Mouse (Mus musculus) neural tube, embryonic 14.5 days (tissue): ENCODE results near the gene Scamp5. TPM values are rescaled to one million over a fixed set of nuclear protein-coding genes. Genes with fewer than 3 reads are reported as not detected.
A peak's percentile ranks its signal among the peaks of the same experiment; 100 is the strongest.

Experiments used
- ATAC-seq: fragments of 200-750 bp; cut with Nextera tagmentation; 2 replicates; pipeline ENCODE4 v1.8.0; 2017; ENCODE audit warnings: low read depth, mild to moderate bottlenecking, moderate TSS enrichment, moderate library complexity
- H3K27ac ChIP-seq: fragments of 300-500 bp; sonication (generic); 2 replicates; pipeline ENCODE4 v1.5.1; 2014; ENCODE audit warnings: low read depth, mild to moderate bottlenecking, control low read depth, low read length, moderate library complexity, mixed read lengths
- H3K27me3 ChIP-seq: fragments of 300-500 bp; sonication (generic); 2 replicates; pipeline ENCODE4 v1.6.1; 2014; ENCODE audit warnings: low read length; ENCODE audit not compliant: control insufficient read depth, insufficient read depth
- H3K36me3 ChIP-seq: fragments of 300-500 bp; sonication (generic); 2 replicates; pipeline ENCODE4 v1.6.1; 2014; ENCODE audit warnings: low read length, mixed read lengths; ENCODE audit not compliant: control insufficient read depth, insufficient read depth
- H3K4me1 ChIP-seq: fragments of 300-500 bp; sonication (generic); 2 replicates; pipeline ENCODE4 v1.6.1; 2014; ENCODE audit warnings: low read length; ENCODE audit not compliant: control insufficient read depth, insufficient read depth
- H3K4me2 ChIP-seq: fragments of 300-500 bp; sonication (generic); 2 replicates; pipeline ENCODE4 v1.6.1; 2014; ENCODE audit warnings: mild to moderate bottlenecking, low read depth, low read length, control low read depth
- H3K4me3 ChIP-seq: fragments of 300-500 bp; sonication (generic); 2 replicates; pipeline ENCODE4 v1.5.1; 2014; ENCODE audit warnings: low read depth, low read length, control low read depth, mixed read lengths
- H3K9ac ChIP-seq: fragments of 300-500 bp; sonication (generic); replicated peaks from 2 replicates; pipeline ENCODE4 v1.6.1; 2014; ENCODE audit warnings: low read depth, mild to moderate bottlenecking, control low read depth, low read length, mixed read lengths
- H3K9me3 ChIP-seq: fragments of 300-500 bp; sonication (generic); 2 replicates; pipeline ENCODE4 v1.6.1; 2016; ENCODE audit warnings: low read length; ENCODE audit not compliant: control insufficient read depth
- WGBS: fragments of 180-500 bp; shearing (Covaris S2); extraction: QIAGEN DNeasy Blood & Tissue Kit; methylation state at CpG from one replicate; pipeline ENCODE4 v1.1.7; 2014; 5-methylcytosine and 5-hydroxymethylcytosine counted together
- polyA plus RNA-seq: library from polyadenylated mRNA; unstranded; fragments of >200 nt; fragmentation: Nextera tagmentation; extraction: Ambion mirVana; gene quantifications from 2 replicates; pipeline ENCODE4 v1.2.1, GENCODE M21; 2014

The Scamp5 gene
- polyA plus RNA-seq, 1 experiment from 2014 or later: 73.7 TPM

DNA sequence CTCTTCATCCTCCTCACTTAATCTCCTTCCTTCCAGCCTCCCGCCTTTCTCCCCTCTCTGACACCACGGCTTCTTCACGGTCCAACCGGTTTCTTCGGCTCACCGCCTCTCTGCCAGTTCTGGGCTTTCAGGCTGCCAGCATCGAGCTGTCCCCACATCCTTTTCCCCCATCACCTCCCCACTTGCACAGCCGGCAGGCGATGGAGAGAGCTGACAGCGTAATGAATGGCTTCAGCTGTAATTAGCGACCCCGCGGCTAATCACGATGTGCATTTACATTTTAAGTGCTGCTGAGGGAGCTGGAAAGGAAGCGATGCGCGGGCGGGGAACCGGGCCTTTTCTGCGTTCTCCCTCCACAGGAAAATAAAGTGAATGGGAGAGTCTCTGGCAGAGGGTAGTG lies 34.0 kb upstream of the Scamp5 start:
- no peaks in the 10 kb centered on the region for H3K36me3 ChIP-seq
- no peaks in the 10 kb centered on the region for H3K9me3 ChIP-seq
- H3K4me3 ChIP-seq: peak overlapping the region; percentile 21
- peaks cover 12% of the 10 kb centered on the region; the same call in 1 of the 2 replicates for H3K27me3 ChIP-seq
- H3K4me2 ChIP-seq: peak overlapping the region; percentile 89
- peak; percentile 57 for ATAC-seq
- H3K27ac ChIP-seq: peak overlapping the region; percentile 86
- H3K4me1 ChIP-seq: peaks cover 65% of the 10 kb centered on the region
- peak overlapping the region; percentile 41 for H3K9ac ChIP-seq
- WGBS: under 1% methylated on average over 20 of the region's 20 CpGs

DNA sequence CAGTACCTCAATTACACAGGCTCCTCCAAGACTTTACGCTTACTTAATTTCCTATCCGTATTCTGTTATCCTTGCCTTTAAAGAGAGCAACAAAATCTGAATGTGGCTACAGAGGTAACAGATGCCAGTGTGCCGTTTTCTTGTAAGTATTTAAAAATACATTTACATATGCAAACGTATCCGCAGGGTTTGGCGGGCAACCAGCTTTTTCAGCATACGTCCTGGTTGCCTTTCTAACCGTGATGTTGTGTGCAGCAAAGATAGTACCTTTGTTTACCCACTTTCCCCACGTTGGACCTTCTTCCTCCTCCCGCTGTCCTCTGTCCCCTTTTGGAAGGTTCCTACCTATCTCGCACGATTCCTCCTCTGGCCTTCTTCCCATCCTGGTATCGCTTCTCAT lies 33.6 kb upstream of the Scamp5 start:
- H3K4me1 ChIP-seq: peaks cover 65% of the 10 kb centered on the region
- peaks cover 12% of the 10 kb centered on the region; the same call in 1 of the 2 replicates for H3K27me3 ChIP-seq
- 7% methylated on average over 13 of the region's 13 CpGs for WGBS
- H3K36me3 ChIP-seq: no peaks in the 10 kb centered on the region
- H3K27ac ChIP-seq: peak overlapping the region; percentile 86
- H3K4me2 ChIP-seq: peak overlapping the region; percentile 89
- no peak for ATAC-seq
- H3K4me3 ChIP-seq: peak overlapping the region; percentile 21
- no peaks in the 10 kb centered on the region for H3K9me3 ChIP-seq
- H3K9ac ChIP-seq: peak overlapping the region; percentile 41

DNA sequence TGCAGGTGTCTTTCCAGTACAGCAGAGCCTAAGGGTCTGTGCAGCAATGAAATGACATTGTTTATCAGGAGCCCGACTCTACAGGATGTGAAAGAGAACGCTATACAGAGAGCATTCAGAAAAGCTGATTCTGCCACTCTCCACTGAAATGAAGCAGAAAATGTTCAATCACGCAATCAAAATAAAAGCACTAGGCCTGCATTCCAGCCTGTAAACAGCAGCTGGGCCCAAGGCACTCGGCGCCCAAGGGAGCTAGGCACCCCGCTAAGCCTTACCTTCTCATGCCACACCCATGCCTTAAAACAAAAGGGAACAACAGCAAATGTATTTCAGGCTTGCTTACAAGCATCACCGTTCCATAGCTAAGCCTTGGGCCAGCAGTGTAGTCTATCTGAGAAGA lies 30.7 kb upstream of the Scamp5 start:
- no peak for ATAC-seq
- Histone ChIP-seq H3K9ac (no peak overlapping the region), H3K36me3 (no peaks in the 10 kb centered on the region), H3K4me2 (no peak overlapping the region), H3K9me3 (no peaks in the 10 kb centered on the region), H3K27ac (peak overlapping the region; percentile 10), H3K4me3 (no peak overlapping the region), H3K4me1 (peaks cover 38% of the 10 kb centered on the region), H3K27me3 (peaks cover 10% of the 10 kb centered on the region; the same call in 1 of the 2 replicates)
- WGBS: 36% methylated on average over 7 of the region's 7 CpGs

DNA sequence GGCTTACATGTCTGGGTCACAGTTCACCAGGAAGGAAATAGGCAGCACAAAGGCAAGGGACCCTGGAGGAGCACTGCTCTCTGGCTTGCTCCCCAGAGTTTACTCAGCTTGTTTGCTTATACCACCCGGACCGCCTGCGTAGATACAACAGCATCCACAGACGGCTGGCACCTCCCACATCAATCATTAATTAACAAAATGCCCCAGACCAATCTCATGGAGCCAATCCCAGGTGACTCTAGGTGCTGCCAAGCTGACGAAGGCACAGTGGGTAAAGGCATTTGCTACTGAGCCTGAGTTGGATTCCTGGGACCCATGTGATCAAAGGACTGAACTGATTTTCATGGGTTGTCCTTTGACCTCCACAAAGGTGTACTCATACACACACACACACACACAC lies 29.4 kb upstream of the Scamp5 start:
- ATAC-seq: no peak
- WGBS: 44% methylated on average over 5 of the region's 5 CpGs
- Histone ChIP-seq H3K4me3 (no peak overlapping the region), H3K4me1 (peaks cover 25% of the 10 kb centered on the region), H3K36me3 (no peaks in the 10 kb centered on the region), H3K9ac (no peak overlapping the region), H3K4me2 (no peak overlapping the region), H3K27ac (no peak overlapping the region), H3K27me3 (peaks cover 3% of the 10 kb centered on the region; the same call in 1 of the 2 replicates), H3K9me3 (no peaks in the 10 kb centered on the region)

DNA sequence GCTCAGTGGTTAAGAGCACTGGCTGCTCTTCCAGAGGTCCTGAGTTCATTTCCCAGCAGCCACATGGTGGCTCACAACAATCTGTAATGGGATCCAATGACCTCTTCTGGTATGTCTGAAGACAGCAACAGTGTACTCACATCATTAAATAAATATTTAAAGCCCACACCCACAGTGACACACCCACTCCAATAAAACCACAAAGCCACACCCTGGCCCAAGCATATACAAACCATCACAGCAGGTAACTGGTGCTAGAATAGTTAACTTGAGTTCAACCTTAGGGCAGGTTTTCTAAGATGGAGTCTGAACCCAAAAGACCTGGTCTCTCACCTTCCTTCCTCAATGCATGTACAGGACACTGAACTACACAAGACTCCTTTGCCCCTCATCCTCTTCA lies 27.1 kb upstream of the Scamp5 start:
- Histone ChIP-seq H3K27me3 (no peaks in the 10 kb centered on the region), H3K27ac (no peak overlapping the region), H3K36me3 (no peaks in the 10 kb centered on the region), H3K9ac (no peak overlapping the region), H3K4me2 (no peak overlapping the region), H3K4me1 (peaks cover 8% of the 10 kb centered on the region; the same call in 1 of the 2 replicates), H3K4me3 (no peak overlapping the region), H3K9me3 (no peaks in the 10 kb centered on the region)
- ATAC-seq: no peak

DNA sequence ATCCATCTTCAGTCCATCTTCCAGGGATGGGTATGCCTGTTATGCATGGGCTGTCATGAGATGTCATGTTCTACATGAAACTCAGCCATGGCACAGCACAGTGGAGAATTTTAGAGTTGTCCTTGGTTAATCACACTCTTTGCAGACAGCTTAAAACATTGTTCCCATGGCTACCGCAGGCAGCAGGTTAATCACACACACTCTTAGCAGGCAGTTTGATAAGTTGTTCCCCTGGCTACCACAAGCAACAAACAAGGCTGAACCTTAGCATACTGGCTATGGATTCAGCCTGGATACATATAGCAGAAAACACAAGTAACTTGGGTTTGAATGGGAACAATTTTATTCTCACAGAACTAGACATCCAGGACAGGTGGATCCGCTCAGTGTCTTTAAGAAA lies 25.7 kb upstream of the Scamp5 start:
- WGBS: 86% methylated on average over 2 of the region's 2 CpGs
- H3K36me3 ChIP-seq: no peaks in the 10 kb centered on the region

DNA sequence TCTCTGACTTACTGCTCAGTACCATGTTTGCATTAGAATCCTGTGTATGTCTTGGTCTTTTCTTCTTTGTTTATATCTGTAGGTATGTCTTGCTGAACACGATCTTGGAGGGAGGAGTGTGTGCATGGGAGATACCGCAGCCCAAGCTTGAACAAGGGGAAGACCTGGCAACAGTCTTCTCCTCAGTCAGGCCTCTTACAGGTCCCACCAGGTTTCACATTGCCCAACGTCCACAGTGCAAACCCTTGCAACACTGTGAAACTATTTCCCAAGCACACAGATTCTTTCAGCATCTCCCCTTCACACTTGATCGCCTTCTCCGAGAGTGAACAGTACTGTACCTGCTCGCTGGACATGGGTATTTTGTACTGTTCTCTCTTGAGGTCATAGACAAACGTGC lies 19.9 kb upstream of the Scamp5 start:
- ATAC-seq: no peak
- H3K36me3 ChIP-seq: no peaks in the 10 kb centered on the region
- H3K4me2 ChIP-seq: no peak overlapping the region
- 81% methylated on average over 7 of the region's 7 CpGs for WGBS
- H3K9me3 ChIP-seq: no peaks in the 10 kb centered on the region
- no peak overlapping the region for H3K27ac ChIP-seq
- no peaks in the 10 kb centered on the region for H3K4me1 ChIP-seq
- no peak overlapping the region for H3K9ac ChIP-seq
- no peak overlapping the region for H3K4me3 ChIP-seq
- no peaks in the 10 kb centered on the region for H3K27me3 ChIP-seq

More for the DNA sequence above, 25.7 kb upstream of the Scamp5 start:
- H3K27ac ChIP-seq: no peak overlapping the region
- H3K4me1 ChIP-seq: peaks cover 5% of the 10 kb centered on the region; the same call in 1 of the 2 replicates
- H3K9me3 ChIP-seq: no peaks in the 10 kb centered on the region
- no peak overlapping the region for H3K4me2 ChIP-seq
- H3K27me3 ChIP-seq: no peaks in the 10 kb centered on the region
- no peak overlapping the region for H3K9ac ChIP-seq
- no peak overlapping the region for H3K4me3 ChIP-seq
- ATAC-seq: no peak

DNA sequence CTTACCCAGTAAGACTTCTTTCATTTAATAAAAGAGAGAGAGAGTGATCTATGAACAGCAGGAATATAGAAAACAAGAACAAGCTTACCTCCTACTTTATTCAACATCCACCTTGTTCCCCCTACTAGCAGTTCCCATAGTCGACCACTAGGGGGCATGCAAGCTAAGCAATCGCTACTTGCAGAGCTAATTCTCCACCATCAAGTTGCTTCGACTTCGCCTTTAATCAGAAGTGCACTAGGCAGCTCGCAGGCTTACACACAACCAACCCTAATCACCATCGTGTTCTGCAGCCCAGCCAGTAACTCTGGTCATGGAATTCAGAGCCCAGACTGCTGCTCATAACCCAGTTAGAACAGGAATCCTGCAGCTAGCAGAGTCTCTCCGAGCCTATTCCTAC lies 17.9 kb upstream of the Scamp5 start:
- Histone ChIP-seq H3K4me1 (no peaks in the 10 kb centered on the region), H3K36me3 (no peaks in the 10 kb centered on the region), H3K27ac (no peak overlapping the region), H3K4me2 (no peak overlapping the region), H3K9me3 (no peaks in the 10 kb centered on the region), H3K4me3 (no peak overlapping the region), H3K27me3 (no peaks in the 10 kb centered on the region), H3K9ac (no peak overlapping the region)
- peak; percentile 82; the same call in 1 of the 2 replicates for ATAC-seq
- 15% methylated on average over 7 of the region's 7 CpGs for WGBS

DNA sequence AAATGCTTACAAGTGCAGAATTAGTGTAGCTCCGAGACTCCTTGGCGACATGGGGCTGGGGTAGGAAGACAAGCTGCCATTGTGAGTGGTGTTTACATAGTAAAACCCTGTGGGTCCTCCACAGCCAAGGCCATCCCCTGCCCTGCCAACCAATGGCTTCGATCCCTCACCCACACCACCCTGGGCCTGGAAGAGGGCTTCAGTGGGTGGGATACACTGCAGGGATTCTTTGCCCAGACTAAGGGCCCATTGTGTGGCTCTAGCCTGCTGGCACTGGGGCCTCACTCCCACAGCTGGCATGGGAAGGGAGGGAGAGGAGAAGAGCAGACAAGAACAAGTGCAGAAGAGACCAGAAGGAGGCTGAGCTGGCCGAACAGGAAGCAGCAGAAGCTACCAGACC lies 1.1 kb upstream of the Scamp5 start:
- no peak overlapping the region for H3K9ac ChIP-seq
- peaks cover 22% of the 10 kb centered on the region for H3K4me1 ChIP-seq
- peak; percentile 12; the same call in 1 of the 2 replicates for ATAC-seq
- no peak overlapping the region for H3K4me3 ChIP-seq
- H3K27ac ChIP-seq: no peak overlapping the region
- 72% methylated on average over 4 of the region's 4 CpGs for WGBS
- peak overlapping the region; percentile 23; the same call in 1 of the 2 replicates for H3K4me2 ChIP-seq
- no peaks in the 10 kb centered on the region for H3K9me3 ChIP-seq
- H3K36me3 ChIP-seq: no peaks in the 10 kb centered on the region
- no peaks in the 10 kb centered on the region for H3K27me3 ChIP-seq
